Mouse (Mus musculus) megakaryocyte, embryonic 14.5 days (primary cell): ENCODE results near the gene Fbxw4.

ENCODE experiments used
- FLI1 ChIP-seq: IDR thresholded peaks from 2 replicates; pipeline ENCODE4 v1.6.1; 2012; ENCODE audit warnings: low read length, inconsistent platforms, mixed read lengths
- GATA1 ChIP-seq: IDR thresholded peaks from 3 replicates; pipeline ENCODE4 v1.6.1; 2012; ENCODE audit warnings: mixed read lengths, low read length, inconsistent platforms, borderline replicate concordance

DNA sequence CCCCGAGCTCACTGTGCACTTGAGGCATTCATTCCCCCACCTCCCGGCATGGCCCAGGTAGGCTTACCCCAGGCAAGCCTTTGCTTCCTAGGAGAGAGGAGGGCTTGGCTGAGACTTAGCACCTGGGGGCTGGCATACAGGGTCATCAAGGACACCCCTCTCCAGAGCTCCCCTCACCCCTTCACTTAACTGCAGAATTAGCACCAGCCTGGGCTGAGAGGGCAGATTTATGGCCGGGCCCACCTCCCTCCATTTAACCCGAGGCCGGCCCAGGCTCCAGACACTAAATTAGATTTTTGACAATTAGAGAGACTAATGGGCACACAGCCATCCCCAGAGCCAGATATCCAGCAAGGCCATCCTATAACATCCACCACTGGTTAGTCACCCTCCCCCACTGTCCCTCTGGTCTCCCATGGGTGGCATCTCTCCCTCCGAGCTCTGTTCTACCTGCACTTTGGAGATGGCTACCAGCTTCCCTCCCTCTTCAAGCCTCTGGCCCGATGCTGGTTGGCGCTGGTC lies 124.8 kb downstream of the Fbxw4 start:
- TF ChIP-seq GATA1 (no peak), FLI1 (no peak)
